Mouse (Mus musculus) spleen, adult 2 months (tissue): ENCODE data around the gene Gabrp. TPM values are rescaled to one million over a fixed set of nuclear protein-coding genes. Genes with fewer than 3 reads are reported as not detected.

Experiments
- DNase-seq, 2 experiments: peaks; one replicate each; pipeline versions ENCODE4 v3.0.0 to v3.0.0-alpha.2; 2012 to 2021; ENCODE audit warnings: low spot score in 2 of 2, low read depth in 1 of 2
- H3K27ac ChIP-seq: fragments of 200-500 bp; 2 replicates; pipeline ENCODE4 v1.5.1; 2012; ENCODE audit warnings: low read length, inconsistent platforms; ENCODE audit not compliant: insufficient read depth
- H3K27me3 ChIP-seq: fragments of 200-500 bp; 2 replicates; pipeline ENCODE4 v1.6.1; 2012; ENCODE audit warnings: mild to moderate bottlenecking, moderate library complexity, low read length, inconsistent platforms; ENCODE audit not compliant: control insufficient read depth, insufficient read depth
- H3K36me3 ChIP-seq: fragments of 200-500 bp; 2 replicates; pipeline ENCODE4 v1.6.1; 2012; ENCODE audit warnings: mild to moderate bottlenecking, low read length, inconsistent platforms; ENCODE audit not compliant: control insufficient read depth, insufficient read depth
- H3K4me1 ChIP-seq: fragments of 200-500 bp; 2 replicates; pipeline ENCODE4 v1.6.1; 2011; ENCODE audit warnings: inconsistent platforms; ENCODE audit not compliant: control insufficient read depth, insufficient read depth, insufficient read length
- H3K4me3 ChIP-seq: fragments of 200-500 bp; 2 replicates; pipeline ENCODE4 v1.5.1; 2011; ENCODE audit warnings: mild to moderate bottlenecking, inconsistent platforms; ENCODE audit not compliant: insufficient read depth, insufficient read length; ENCODE audit errors: extremely low read depth
- CTCF ChIP-seq: fragments of 200-500 bp; IDR thresholded peaks from 2 replicates; pipeline ENCODE4 v1.5.1; 2011; ENCODE audit warnings: mild to moderate bottlenecking, inconsistent platforms; ENCODE audit not compliant: insufficient read depth, insufficient read length, insufficient replicate concordance; ENCODE audit errors: extremely low read depth
- POLR2A ChIP-seq: fragments of 200-500 bp; IDR thresholded peaks from 2 replicates; pipeline ENCODE4 v1.6.1; 2011; ENCODE audit warnings: low read depth, low read length, inconsistent platforms
- WGBS: fragments of 180-500 bp; shearing (Covaris S2); methylation state at CpG from one replicate; pipeline ENCODE4 v1.1.7; 2018; 5-methylcytosine and 5-hydroxymethylcytosine counted together
- polyA plus RNA-seq: library from polyadenylated mRNA; depleted of rRNA; stranded (reverse); fragments of >200 nt; gene quantifications from 2 replicates; pipeline ENCODE4 v1.2.3, GENCODE M21; 2012

Gene Gabrp
- polyA plus RNA-seq, 1 experiment, result not detected

GRCm38 (mm10) chr11:33554123-33554522, 24.6 kb downstream of the Gabrp start:
- no peak for DNase-seq
- H3K27me3 ChIP-seq, result no peaks in the 10 kb centered on the region
- H3K4me3 ChIP-seq, result no peak overlapping the region
- H3K27ac ChIP-seq, result no peak overlapping the region
- H3K4me1 ChIP-seq, result no peaks in the 10 kb centered on the region
- WGBS, result 77% methylated on average over 8 of the region's 8 CpGs
- H3K36me3 ChIP-seq, result no peaks in the 10 kb centered on the region
- TF ChIP-seq CTCF (no peak), POLR2A (no peak)

GRCm38 (mm10) chr11:33550861-33551560, 27.7 kb downstream of the Gabrp start:
- TF ChIP-seq POLR2A, result no peak
- WGBS, result 85% methylated on average over 14 of the region's 14 CpGs
- Histone ChIP-seq H3K27ac (no peak overlapping the region), H3K36me3 (no peaks in the 10 kb centered on the region), H3K27me3 (no peaks in the 10 kb centered on the region), H3K4me1 (no peaks in the 10 kb centered on the region), H3K4me3 (no peak overlapping the region)
- no peak for DNase-seq

GRCm38 (mm10) chr11:33547386-33547785, 31.4 kb downstream of the Gabrp start:
- H3K36me3 ChIP-seq, result no peaks in the 10 kb centered on the region
- 74% methylated on average over 2 of the region's 2 CpGs for WGBS
- no peak for DNase-seq
- H3K27ac ChIP-seq, result no peak overlapping the region
- no peaks in the 10 kb centered on the region for H3K4me1 ChIP-seq
- H3K27me3 ChIP-seq, result no peaks in the 10 kb centered on the region
- TF ChIP-seq POLR2A (no peak), CTCF (no peak)
- no peak overlapping the region for H3K4me3 ChIP-seq

GRCm38 (mm10) chr11:33544945-33545344, 33.8 kb downstream of the Gabrp start:
- Histone ChIP-seq H3K4me1 (no peaks in the 10 kb centered on the region), H3K27ac (no peak overlapping the region), H3K4me3 (no peak overlapping the region), H3K36me3 (no peaks in the 10 kb centered on the region), H3K27me3 (no peaks in the 10 kb centered on the region)
- TF ChIP-seq CTCF (no peak), POLR2A (no peak)
- WGBS, result 89% methylated on average over 2 of the region's 2 CpGs
- DNase-seq, result no peak

GRCm38 (mm10) chr11:33544121-33544520, 34.6 kb downstream of the Gabrp start:
- no peaks in the 10 kb centered on the region for H3K4me1 ChIP-seq
- no peak for DNase-seq
- TF ChIP-seq POLR2A (no peak), CTCF (no peak)
- H3K36me3 ChIP-seq, result no peaks in the 10 kb centered on the region
- 78% methylated on average over 11 of the region's 11 CpGs for WGBS
- no peak overlapping the region for H3K4me3 ChIP-seq
- H3K27ac ChIP-seq, result no peak overlapping the region
- no peaks in the 10 kb centered on the region for H3K27me3 ChIP-seq

- 88% methylated on average over 5 of the region's 5 CpGs for WGBS
- no peak overlapping the region for H3K4me3 ChIP-seq
- H3K4me1 ChIP-seq, result no peaks in the 10 kb centered on the region
- TF ChIP-seq CTCF (no peak), POLR2A (no peak)
- no peak overlapping the region for H3K27ac ChIP-seq
- no peaks in the 10 kb centered on the region for H3K27me3 ChIP-seq
- no peak for DNase-seq
- no peaks in the 10 kb centered on the region for H3K36me3 ChIP-seq
Measured at GRCm38 (mm10) chr11:33537390-33538125, 41.2 kb downstream of the Gabrp start.

GRCm38 (mm10) chr11:33536636-33537035, 42.1 kb downstream of the Gabrp start:
- TF ChIP-seq POLR2A (no peak), CTCF (no peak)
- WGBS, result 88% methylated on average over 3 of the region's 3 CpGs

More at GRCm38 (mm10) chr11:33536636-33537035, 42.1 kb downstream of the Gabrp start:
- Histone ChIP-seq H3K4me3 (no peak overlapping the region), H3K4me1 (no peaks in the 10 kb centered on the region), H3K36me3 (no peaks in the 10 kb centered on the region), H3K27ac (no peak overlapping the region), H3K27me3 (no peaks in the 10 kb centered on the region)
- DNase-seq, result no peak
